Mouse (Mus musculus) macrophage (primary cell): ENCODE data around the gene Ifna6. TPM values are rescaled to one million over a fixed set of nuclear protein-coding genes. Genes with fewer than 3 reads are reported as not detected.
A peak's percentile ranks its signal among the peaks of the same experiment; 100 is the strongest.
"Not testable (repeated sequence)": the region's sequence is repeated elsewhere in the genome, so short reads cannot be mapped to it uniquely, and the experiment has no call there.

Source experiments
- H3K27ac ChIP-seq: fragments of 350-480 bp; formaldehyde crosslinking; 2 replicates; pipeline ENCODE4 v1.9.0; 2021
- H3K36me3 ChIP-seq: fragments of 350-480 bp; formaldehyde crosslinking; 2 replicates; pipeline ENCODE4 v1.9.0; 2021; ENCODE audit errors: inconsistent target
- H3K4me3 ChIP-seq: fragments of 350-480 bp; formaldehyde crosslinking; 2 replicates; pipeline ENCODE4 v1.9.0; 2021; ENCODE audit errors: inconsistent target
- H3K79me2 ChIP-seq: fragments of 350-480 bp; formaldehyde crosslinking; 2 replicates; pipeline ENCODE4 v1.9.0; 2021; ENCODE audit errors: inconsistent target
- WGBS: methylation state at CpG from one replicate; pipeline ENCODE4 v1.1.7; 2026; ENCODE audit warnings: inconsistent platforms; ENCODE audit not compliant: missing documents; 5-methylcytosine and 5-hydroxymethylcytosine counted together
- polyA plus RNA-seq: library from polyadenylated mRNA; stranded (reverse); fragments of 250-400 nt; gene quantifications from 3 replicates; pipeline ENCODE4 v1.2.4, GENCODE M21; 2018; ENCODE audit warnings: inconsistent platforms

Ifna6 gene
- polyA plus RNA-seq, 1 experiment from 2014 or later, result not detected

GRCm38 (mm10) chr4:88819659-88820058 lies 7.6 kb upstream of the Ifna6 start, which contains the start of gene Ifna11:
Ifna11 (plus strand) TSS chr4:88819959.
- 92% methylated on average over 1 of the region's 1 CpGs for WGBS
- no peak within 1 kb of the TSS for H3K27ac ChIP-seq
- no peaks in the 10 kb centered on the region for H3K36me3 ChIP-seq
- no peak within 1 kb of the TSS for H3K4me3 ChIP-seq
- H3K79me2 ChIP-seq, result no peaks in the 10 kb centered on the region

- Histone ChIP-seq H3K36me3 (no peaks in the 10 kb centered on the region), H3K27ac (no peak overlapping the region), H3K4me3 (no peak overlapping the region), H3K79me2 (no peaks in the 10 kb centered on the region)
- WGBS, result 0% methylated on average over 3 of the region's 4 CpGs
These were observed 4.2 kb upstream of the Ifna6 start for GRCm38 (mm10) chr4:88822995-88823394.

GRCm38 (mm10) chr4:88830523-88830922 lies 3.3 kb downstream of the Ifna6 start:
- Histone ChIP-seq H3K36me3 (no peaks in the 10 kb centered on the region), H3K4me3 (no peak overlapping the region), H3K27ac (no peak overlapping the region), H3K79me2 (no peaks in the 10 kb centered on the region)
- WGBS, result 41% methylated on average over 3 of the region's 4 CpGs

GRCm38 (mm10) chr4:88835225-88835624 lies 8.0 kb downstream of the Ifna6 start, which contains the start of gene Ifna5:
Ifna5 (plus strand) TSS chr4:88835525.
- H3K36me3 ChIP-seq, H3K27ac ChIP-seq, H3K4me3 ChIP-seq, H3K79me2 ChIP-seq: not testable (repeated sequence)
- WGBS, result 71% methylated on average over 1 of the region's 1 CpGs

- WGBS, result 26% methylated on average over 3 of the region's 3 CpGs
- Histone ChIP-seq H3K4me3 (no peak overlapping the region), H3K27ac (no peak overlapping the region), H3K79me2 (no peaks in the 10 kb centered on the region), H3K36me3 (no peaks in the 10 kb centered on the region)
These were observed 11.6 kb downstream of the Ifna6 start for GRCm38 (mm10) chr4:88838828-88839227.

- H3K36me3 ChIP-seq, result no peaks in the 10 kb centered on the region
- no peak overlapping the region for H3K27ac ChIP-seq
- H3K4me3 ChIP-seq, result no peak overlapping the region
- 19% methylated on average over 3 of the region's 3 CpGs for WGBS
- H3K79me2 ChIP-seq, result no peaks in the 10 kb centered on the region
These were observed 12.8 kb downstream of the Ifna6 start for GRCm38 (mm10) chr4:88840058-88840457.

GRCm38 (mm10) chr4:88841438-88841911 lies 14.3 kb downstream of the Ifna6 start, which contains the start of gene Ifna4:
Ifna4 (plus strand) TSS chr4:88841861.
- H3K4me3 ChIP-seq, result no peak within 1 kb of the TSS
- H3K27ac ChIP-seq, result no peak within 1 kb of the TSS
- 83% methylated on average over 2 of the region's 2 CpGs for WGBS
- H3K36me3 ChIP-seq, result no peaks in the 10 kb centered on the region
- no peaks in the 10 kb centered on the region for H3K79me2 ChIP-seq

- no peaks in the 10 kb centered on the region for H3K79me2 ChIP-seq
- 44% methylated on average over 2 of the region's 2 CpGs for WGBS
- no peaks in the 10 kb centered on the region for H3K36me3 ChIP-seq
- H3K27ac ChIP-seq, result no peak overlapping the region
- no peak overlapping the region for H3K4me3 ChIP-seq
These were observed 18.1 kb downstream of the Ifna6 start for GRCm38 (mm10) chr4:88845334-88845733.

- Histone ChIP-seq H3K79me2 (no peaks in the 10 kb centered on the region), H3K4me3 (no peak within 1 kb of the TSS), H3K36me3 (no peaks in the 10 kb centered on the region), H3K27ac (no peak within 1 kb of the TSS)
- WGBS, result 8% methylated on average over 1 of the region's 1 CpGs
These were observed 22.5 kb downstream of the Ifna6 start, which contains the start of gene Ifna1 for GRCm38 (mm10) chr4:88849698-88850097. Ifna1 (plus strand) TSS chr4:88850087.

- Histone ChIP-seq H3K27ac (no peak overlapping the region), H3K4me3 (no peak overlapping the region), H3K79me2 (no peaks in the 10 kb centered on the region), H3K36me3 (no peaks in the 10 kb centered on the region)
- WGBS, result 82% methylated on average over 4 of the region's 4 CpGs
These were observed 24.0 kb downstream of the Ifna6 start for GRCm38 (mm10) chr4:88851026-88851763.

- Histone ChIP-seq H3K79me2 (no peaks in the 10 kb centered on the region), H3K27ac (no peak overlapping the region), H3K4me3 (no peak overlapping the region), H3K36me3 (no peaks in the 10 kb centered on the region)
These were observed 32.0 kb downstream of the Ifna6 start for GRCm38 (mm10) chr4:88859214-88859613.

GRCm38 (mm10) chr4:88863309-88863708 lies 36.1 kb downstream of the Ifna6 start:
- Histone ChIP-seq H3K36me3 (no peaks in the 10 kb centered on the region), H3K4me3 (no peak overlapping the region), H3K27ac (no peak overlapping the region), H3K79me2 (no peaks in the 10 kb centered on the region)
- WGBS, result 50% methylated on average over 7 of the region's 7 CpGs

- WGBS, result 7% methylated on average over 9 of the region's 9 CpGs
- Histone ChIP-seq H3K4me3 (no peak overlapping the region; the same call in 1 of the 2 replicates), H3K27ac (peak overlapping the region; percentile 75), H3K79me2 (no peaks in the 10 kb centered on the region), H3K36me3 (no peaks in the 10 kb centered on the region)
These were observed 37.4 kb downstream of the Ifna6 start for GRCm38 (mm10) chr4:88864599-88864998.

GRCm38 (mm10) chr4:88865011-88865569 lies 37.9 kb downstream of the Ifna6 start:
- peak overlapping the region; percentile 75 for H3K27ac ChIP-seq
- 5% methylated on average over 5 of the region's 6 CpGs for WGBS

GRCm38 (mm10) chr4:88867366-88867925 lies 40.2 kb downstream of the Ifna6 start:
- whole genome bisulfite sequencing, result 0% methylated on average over 5 of the region's 8 CpGs
- Histone ChIP-seq H3K4me3 (peak overlapping the region; percentile 54), H3K27ac (no peak overlapping the region), H3K36me3 (no peaks in the 10 kb centered on the region), H3K79me2 (no peaks in the 10 kb centered on the region)

More at GRCm38 (mm10) chr4:88865011-88865569, 37.9 kb downstream of the Ifna6 start:
- Histone ChIP-seq H3K79me2 (no peaks in the 10 kb centered on the region), H3K4me3 (no peak overlapping the region), H3K36me3 (no peaks in the 10 kb centered on the region)
